Mouse (Mus musculus) WW6 (cell line): ENCODE data around the gene Mthfd1l.
"Not testable (repeated sequence)": the region's sequence is repeated elsewhere in the genome, so short reads cannot be mapped to it uniquely, and the experiment has no call there.

Experiments
- DNase-seq: peaks from one replicate; pipeline ENCODE4 v3.0.0-alpha.2; 2013; ENCODE audit warnings: low read depth, low spot score

Gene Mthfd1l

DNA sequence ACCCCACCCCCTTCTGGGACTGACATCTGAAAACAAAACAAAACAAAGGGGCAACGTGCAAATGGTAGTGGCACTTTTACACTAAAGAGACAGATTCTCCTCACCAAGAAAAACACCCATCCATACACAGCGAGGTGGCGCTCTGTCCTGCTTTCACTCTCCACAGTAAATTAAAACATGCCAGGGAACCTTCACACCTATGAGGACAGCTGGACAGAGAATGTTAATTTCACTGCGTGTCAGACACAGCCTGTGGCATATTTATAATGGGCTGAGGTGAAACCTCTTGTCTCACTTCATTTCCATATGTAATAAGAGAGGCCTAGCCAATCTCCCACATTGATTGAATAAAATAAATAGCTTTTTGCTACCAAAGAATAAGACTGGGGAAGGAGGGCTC, 146.4 kb downstream of the Mthfd1l start:
- no peak for DNase-seq

DNA sequence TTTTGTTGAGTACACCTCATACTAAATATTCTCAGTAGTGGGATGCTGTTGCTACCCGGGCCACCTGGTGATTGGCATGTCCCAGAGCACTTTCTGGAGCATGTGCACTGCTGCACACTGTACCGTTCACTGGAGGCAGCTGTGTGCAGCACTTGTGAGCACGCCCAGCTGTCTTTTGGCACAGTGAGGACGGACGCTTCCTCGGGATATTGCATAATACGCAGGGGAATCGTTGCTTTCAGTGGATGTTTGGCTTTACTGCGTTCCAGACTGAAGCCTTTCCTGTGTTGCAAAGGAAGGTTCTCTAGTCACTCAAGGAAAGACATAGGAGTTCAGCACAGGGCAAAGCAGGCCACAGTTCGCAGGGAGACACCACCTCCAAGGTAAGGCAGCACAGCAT, 147.8 kb downstream of the Mthfd1l start:
- no peak for DNase-seq

DNA sequence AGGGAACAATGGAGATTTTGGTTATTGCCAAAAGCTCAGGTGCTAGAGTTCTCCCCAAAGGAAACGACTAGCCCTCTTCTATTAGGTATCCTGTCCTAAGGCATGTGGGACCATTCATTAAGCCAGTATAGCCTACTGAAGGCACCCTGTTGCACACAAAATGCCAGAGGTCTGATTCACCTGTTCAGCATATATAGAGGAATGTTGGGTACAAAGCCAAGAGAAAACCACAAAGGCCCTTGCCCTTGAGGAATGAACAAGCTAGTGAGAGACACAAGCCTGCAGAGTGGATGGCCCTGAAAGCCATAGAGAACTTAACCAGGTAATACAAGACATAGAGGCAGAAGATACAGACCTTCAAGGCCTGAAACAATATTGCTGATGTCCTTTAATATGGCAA, 148.3 kb downstream of the Mthfd1l start:
- DNase-seq: no peak

DNA sequence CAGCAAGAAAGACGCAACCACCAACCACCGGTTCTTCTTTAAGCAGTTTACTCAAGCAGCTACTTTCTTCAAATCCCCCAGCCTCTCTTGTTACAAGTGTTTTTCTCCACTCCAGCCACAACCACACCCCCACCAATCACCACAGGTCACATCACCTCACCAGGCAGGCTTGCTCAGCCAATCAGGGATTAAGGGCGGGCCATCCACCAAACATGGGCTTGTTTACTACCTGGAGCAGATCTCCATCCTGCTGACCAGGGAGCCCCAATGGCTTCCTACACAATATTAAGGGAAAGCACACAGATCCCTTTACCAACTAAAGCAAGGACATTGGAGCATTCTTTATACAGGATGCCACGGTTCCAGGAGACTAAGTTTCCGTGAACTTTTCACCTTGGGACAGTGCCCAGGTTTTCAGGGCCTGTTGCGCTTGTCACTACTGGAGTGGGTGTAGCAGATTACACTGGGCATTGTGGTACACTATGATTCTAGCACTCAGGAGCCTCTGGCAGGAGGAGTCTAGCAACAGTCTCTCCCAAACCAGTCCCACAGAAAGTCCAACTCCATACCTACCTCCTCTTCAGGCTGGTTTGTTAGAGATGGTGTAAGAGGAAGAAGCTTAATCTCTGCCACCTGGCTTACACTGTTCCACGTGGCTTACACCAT, 150.5 kb downstream of the Mthfd1l start:
- DNase-seq: not testable (repeated sequence)

- no peak for DNase-seq
These were observed 151.2 kb downstream of the Mthfd1l start for GRCm38 (mm10) chr10:4124148-4124547.

GRCm38 (mm10) chr10:4125232-4125631, 152.3 kb downstream of the Mthfd1l start:
- no peak for DNase-seq

DNA sequence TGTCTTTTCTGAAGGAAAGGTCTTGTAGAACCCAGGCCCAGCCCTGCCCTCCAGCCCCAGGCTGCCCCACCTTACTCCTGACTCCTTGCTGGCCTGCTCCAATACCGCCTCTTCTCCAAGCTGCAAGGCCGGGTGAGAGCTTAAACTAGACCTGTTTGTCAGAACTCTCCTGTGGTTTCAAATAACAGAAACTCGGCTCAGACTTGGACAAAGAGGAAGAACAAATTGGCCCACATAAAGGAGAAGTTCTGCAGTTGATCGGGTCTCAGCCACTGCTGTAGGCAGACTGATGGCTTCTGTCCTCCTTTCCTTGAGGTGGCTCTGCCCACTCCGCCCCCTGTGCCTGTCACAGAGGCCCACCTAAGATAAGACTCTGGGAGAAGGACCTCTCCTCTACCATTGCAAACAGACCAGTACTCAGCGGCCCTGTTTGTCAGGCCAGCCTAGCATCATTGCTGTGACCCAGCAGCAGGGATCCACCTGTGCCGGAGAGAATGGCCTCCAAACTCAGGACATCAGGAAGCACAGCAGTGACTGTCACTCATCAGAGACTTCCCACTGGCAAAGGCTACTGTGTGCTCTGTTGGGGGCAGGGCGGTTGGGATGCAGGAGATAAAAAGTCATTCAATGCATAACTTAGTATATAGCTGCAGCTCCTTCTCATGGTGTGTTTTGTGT, 153.6 kb downstream of the Mthfd1l start:
- DNase-seq: no peak

- DNase-seq: no peak
These were observed 155.5 kb downstream of the Mthfd1l start for GRCm38 (mm10) chr10:4128411-4128810.

GRCm38 (mm10) chr10:4128915-4129314, 156.0 kb downstream of the Mthfd1l start:
- no peak for DNase-seq

DNA sequence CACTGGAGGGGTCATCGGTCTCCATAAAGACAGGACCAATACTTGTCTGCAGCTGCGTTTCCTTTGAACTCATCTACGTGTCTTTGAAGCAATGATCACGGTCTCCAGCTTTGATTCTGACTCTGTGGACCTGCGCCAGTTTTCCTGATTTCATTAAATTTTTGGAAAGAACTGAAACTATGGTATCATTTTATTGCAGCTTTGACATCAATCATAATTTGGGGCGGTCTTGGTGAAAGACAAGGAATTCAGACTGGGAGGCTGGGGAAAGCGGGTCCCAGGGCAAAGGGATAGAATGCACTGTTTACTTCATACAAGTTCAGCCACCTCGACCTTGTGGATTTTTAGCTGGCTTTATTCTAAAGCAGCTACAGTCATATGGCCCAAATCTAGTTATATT, 156.5 kb downstream of the Mthfd1l start:
- DNase-seq: no peak

- no peak for DNase-seq
These were observed 157.2 kb downstream of the Mthfd1l start for GRCm38 (mm10) chr10:4130034-4130607.

DNA sequence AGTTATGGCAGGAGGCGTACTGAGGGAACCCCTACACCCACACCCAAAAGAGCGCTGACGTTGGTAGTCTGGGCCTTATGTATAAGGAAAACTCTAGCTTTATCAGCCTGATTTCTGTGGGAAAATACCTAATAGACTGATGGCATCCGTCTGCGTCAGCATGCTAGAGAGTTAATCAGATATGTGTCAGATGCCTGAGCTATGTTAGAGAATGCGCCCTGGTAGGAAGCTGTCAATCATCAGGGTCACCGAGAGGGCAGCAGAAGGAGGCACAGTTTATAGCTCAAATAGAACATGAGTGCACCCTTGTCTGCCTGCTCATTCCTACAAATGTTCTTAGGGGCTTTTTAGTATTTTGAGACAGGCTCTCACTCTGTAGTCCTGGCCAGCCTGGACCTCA, 159.8 kb downstream of the Mthfd1l start:
- no peak for DNase-seq

- DNase-seq: no peak
These were observed 162.3 kb downstream of the Mthfd1l start for GRCm38 (mm10) chr10:4135100-4135764.

GRCm38 (mm10) chr10:4139531-4139930, 166.6 kb downstream of the Mthfd1l start:
- DNase-seq: no peak

GRCm38 (mm10) chr10:4141689-4142088, 168.8 kb downstream of the Mthfd1l start:
- no peak for DNase-seq

DNA sequence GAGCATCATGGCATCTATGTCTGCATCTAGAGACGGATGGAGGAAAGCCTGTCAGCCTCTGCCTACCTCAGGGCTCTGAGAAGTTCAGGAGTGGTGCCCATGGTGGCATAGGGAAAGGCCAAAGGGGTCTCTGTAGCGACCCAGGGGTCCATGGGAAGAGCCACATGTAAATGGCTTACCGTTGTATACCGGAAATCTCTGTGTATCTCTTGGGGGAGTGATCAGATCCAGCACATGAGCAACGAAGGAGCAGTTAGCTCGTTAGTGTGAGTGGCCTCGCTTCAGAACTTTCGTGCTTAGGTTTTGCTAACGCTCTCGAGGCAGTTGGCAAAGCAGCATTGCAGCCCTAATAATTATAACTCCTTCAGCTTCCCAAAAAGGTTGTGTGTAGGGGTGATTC, 169.9 kb downstream of the Mthfd1l start:
- no peak for DNase-seq

DNA sequence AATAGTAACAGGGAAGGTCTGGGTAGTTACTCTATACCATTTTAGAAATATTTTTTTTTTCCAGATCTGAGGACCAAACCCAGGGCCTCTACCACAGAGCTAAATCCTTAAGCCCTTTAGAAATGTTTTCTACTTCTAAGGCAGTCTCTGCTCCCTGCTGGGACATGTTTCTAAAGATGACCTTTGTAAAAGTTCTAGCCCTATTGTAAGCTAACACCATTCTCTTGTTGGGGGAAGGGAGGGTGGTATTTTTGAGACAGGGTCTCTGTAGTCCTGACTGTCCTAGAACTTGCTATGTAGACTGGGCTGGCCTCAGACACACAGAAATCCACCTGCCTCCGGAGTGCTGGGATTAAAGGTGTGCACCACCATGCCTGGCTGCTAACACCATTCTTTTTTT, 170.5 kb downstream of the Mthfd1l start:
- DNase-seq: peak; percentile 20

GRCm38 (mm10) chr10:4145080-4145807, 172.3 kb downstream of the Mthfd1l start:
- DNase-seq: no peak

DNA sequence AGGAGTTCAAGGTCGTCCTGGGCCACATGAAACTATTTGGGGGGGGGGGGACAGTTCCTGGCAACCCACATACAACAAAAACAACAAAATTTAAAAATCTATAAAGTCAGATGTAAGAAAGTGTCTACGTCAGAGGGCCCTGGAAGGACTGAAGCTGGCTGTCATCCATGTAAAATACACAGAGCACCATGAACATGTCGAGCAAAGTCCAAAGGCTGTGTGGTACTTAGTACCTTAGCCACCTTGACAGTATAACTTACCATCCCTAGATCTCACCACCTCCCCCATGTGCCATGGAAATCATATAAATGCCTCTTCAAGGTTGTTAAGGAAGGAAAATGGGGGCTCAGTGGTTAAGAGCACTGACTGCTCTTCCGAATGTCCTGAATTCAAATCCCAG, 174.0 kb downstream of the Mthfd1l start:
- DNase-seq: no peak

- DNase-seq: no peak
These were observed 178.2 kb downstream of the Mthfd1l start for GRCm38 (mm10) chr10:4151159-4151558.

DNA sequence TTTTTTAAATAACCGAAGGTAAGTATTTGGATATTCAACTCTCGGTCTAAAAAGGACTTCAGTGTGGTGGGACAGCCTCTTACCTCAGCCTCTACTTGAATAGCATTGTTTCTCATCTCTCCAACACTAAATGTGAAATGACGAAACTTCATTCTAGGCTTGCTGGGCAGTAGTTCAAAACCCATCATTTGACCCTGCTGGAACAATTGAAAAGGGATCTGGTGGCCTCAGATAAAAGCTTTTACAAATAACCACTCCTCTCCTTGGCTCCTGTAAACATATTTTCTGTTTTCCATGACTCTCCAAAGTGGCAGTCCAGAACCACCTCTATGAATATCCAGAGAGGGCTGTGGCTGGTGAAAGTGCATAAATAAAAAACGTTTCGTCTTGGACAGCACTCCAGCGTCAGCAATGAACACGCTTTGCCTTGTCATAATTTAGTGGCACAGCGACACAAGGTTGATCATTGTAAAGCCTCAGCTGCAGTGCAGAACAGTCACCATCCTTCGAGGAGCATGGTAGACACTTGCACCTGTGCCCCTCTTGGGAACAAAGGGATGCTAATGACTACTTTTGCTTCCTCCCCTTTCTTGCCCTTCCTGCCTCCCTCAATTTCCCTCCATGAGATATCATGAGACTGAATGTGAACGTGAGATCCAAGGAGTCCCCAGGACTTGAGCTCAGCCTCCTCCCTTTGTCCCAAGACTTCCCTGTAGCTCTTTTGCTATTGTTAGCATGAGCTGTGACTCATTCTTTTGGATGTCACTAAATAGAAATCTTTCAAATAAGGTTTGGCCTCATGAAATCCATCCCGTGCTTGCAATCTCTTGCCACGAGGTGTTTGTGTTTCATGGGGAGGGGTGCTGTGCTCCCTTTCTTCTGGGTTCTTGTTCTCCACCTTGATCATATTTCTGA, 179.2 kb downstream of the Mthfd1l start:
- no peak for DNase-seq
